Mouse (Mus musculus): Measurements from ENCODE around the gene Shroom2. TPM values are rescaled to one million over a fixed set of nuclear protein-coding genes. Genes with fewer than 3 reads are reported as not detected.

The Shroom2 gene
- polyA plus RNA-seq (2015; fragmentation: Nextera tagmentation; extraction: Ambion mirVana), result 5.9 and 6.0 TPM in 2 replicates

GRCm38 (mm10) chrX:152768891-152769599 is at the start of gene Shroom2:
Shroom2 (minus strand) TSS chrX:152769465.
- peak within 1 kb of the TSS; percentile 90 for H3K27ac ChIP-seq
- H3K36me3 ChIP-seq (ENCODE audit: insufficient read depth, low read length), result no peaks in the 10 kb centered on the region
- ATAC-seq (replicated peaks; ENCODE audit: low FRiP score, low read depth) (peak; percentile 77), DNase-seq (ENCODE audit: low spot score) (peak; percentile 14)
- no peaks in the 10 kb centered on the region for H3K27me3 ChIP-seq (ENCODE audit: insufficient read depth, low read length)
- TF ChIP-seq CTCF (IDR thresholded peaks at IDR 0.05; ENCODE audit: low read depth), result no peak
- H3K9ac ChIP-seq (ENCODE audit: low read depth, low read length), result peak within 1 kb of the TSS; percentile 73
- H3K4me2 ChIP-seq (ENCODE audit: low read length), result peak within 1 kb of the TSS; percentile 58
- no peaks in the 10 kb centered on the region for H3K9me3 ChIP-seq (replicated peaks; ENCODE audit: low read length)
- H3K4me3 ChIP-seq (replicated peaks; ENCODE audit: low read depth, low read length), result peak within 1 kb of the TSS; percentile 62
- 17% methylated on average over 53 of the region's 55 CpGs for WGBS
- no peaks in the 10 kb centered on the region for H3K4me1 ChIP-seq (replicated peaks; ENCODE audit: insufficient read depth, low read length)

GRCm38 (mm10) chrX:152818996-152819395 is 49.7 kb upstream of the Shroom2 start:
- Histone ChIP-seq H3K4me2 (ENCODE audit: low read length) (no peak overlapping the region), H3K9ac (ENCODE audit: low read depth, low read length) (no peak overlapping the region), H3K4me3 (replicated peaks; ENCODE audit: low read depth, low read length) (no peak overlapping the region), H3K27ac (no peak overlapping the region), H3K27me3 (ENCODE audit: insufficient read depth, low read length) (no peaks in the 10 kb centered on the region), H3K36me3 (ENCODE audit: insufficient read depth, low read length) (no peaks in the 10 kb centered on the region), H3K9me3 (replicated peaks; ENCODE audit: low read length) (no peaks in the 10 kb centered on the region), H3K4me1 (replicated peaks; ENCODE audit: insufficient read depth, low read length) (no peaks in the 10 kb centered on the region)
- DNase-seq (ENCODE audit: low spot score) (peak; percentile 51), ATAC-seq (replicated peaks; ENCODE audit: low FRiP score, low read depth) (no peak)
- peak; percentile 70 for TF ChIP-seq CTCF (IDR thresholded peaks at IDR 0.05; ENCODE audit: low read depth)

GRCm38 (mm10) chrX:152813339-152813738 is 44.1 kb upstream of the Shroom2 start:
- no peaks in the 10 kb centered on the region for H3K27me3 ChIP-seq (ENCODE audit: insufficient read depth, low read length)
- ATAC-seq (replicated peaks; ENCODE audit: low FRiP score, low read depth) (no peak), DNase-seq (ENCODE audit: low spot score) (no peak)
- no peak overlapping the region for H3K27ac ChIP-seq
- H3K4me3 ChIP-seq (replicated peaks; ENCODE audit: low read depth, low read length), result no peak overlapping the region
- WGBS, result 73% methylated on average over 3 of the region's 3 CpGs
- no peak for TF ChIP-seq CTCF (IDR thresholded peaks at IDR 0.05; ENCODE audit: low read depth)
- H3K4me2 ChIP-seq (ENCODE audit: low read length), result no peak overlapping the region
- no peak overlapping the region for H3K9ac ChIP-seq (ENCODE audit: low read depth, low read length)
- no peaks in the 10 kb centered on the region for H3K9me3 ChIP-seq (replicated peaks; ENCODE audit: low read length)
- no peaks in the 10 kb centered on the region for H3K4me1 ChIP-seq (replicated peaks; ENCODE audit: insufficient read depth, low read length)
- no peaks in the 10 kb centered on the region for H3K36me3 ChIP-seq (ENCODE audit: insufficient read depth, low read length)

GRCm38 (mm10) chrX:152805317-152805716 is 36.1 kb upstream of the Shroom2 start:
- Histone ChIP-seq H3K36me3 (ENCODE audit: insufficient read depth, low read length) (no peaks in the 10 kb centered on the region), H3K4me2 (ENCODE audit: low read length) (no peak overlapping the region), H3K9me3 (replicated peaks; ENCODE audit: low read length) (no peaks in the 10 kb centered on the region), H3K9ac (ENCODE audit: low read depth, low read length) (no peak overlapping the region), H3K4me3 (replicated peaks; ENCODE audit: low read depth, low read length) (no peak overlapping the region), H3K4me1 (replicated peaks; ENCODE audit: insufficient read depth, low read length) (no peaks in the 10 kb centered on the region), H3K27ac (no peak overlapping the region), H3K27me3 (ENCODE audit: insufficient read depth, low read length) (no peaks in the 10 kb centered on the region)
- no peak for TF ChIP-seq CTCF (IDR thresholded peaks at IDR 0.05; ENCODE audit: low read depth)
- ATAC-seq (replicated peaks; ENCODE audit: low FRiP score, low read depth) (no peak), DNase-seq (ENCODE audit: low spot score) (no peak)

GRCm38 (mm10) chrX:152788611-152789010 is 19.3 kb upstream of the Shroom2 start:
- no peak overlapping the region for H3K4me2 ChIP-seq (ENCODE audit: low read length)
- 72% methylated on average over 2 of the region's 2 CpGs for WGBS
- H3K4me3 ChIP-seq (replicated peaks; ENCODE audit: low read depth, low read length), result no peak overlapping the region
- no peak overlapping the region for H3K27ac ChIP-seq
- H3K9ac ChIP-seq (ENCODE audit: low read depth, low read length), result no peak overlapping the region
- no peaks in the 10 kb centered on the region for H3K36me3 ChIP-seq (ENCODE audit: insufficient read depth, low read length)
- no peaks in the 10 kb centered on the region for H3K4me1 ChIP-seq (replicated peaks; ENCODE audit: insufficient read depth, low read length)
- no peak for DNase-seq (ENCODE audit: low spot score)
- no peaks in the 10 kb centered on the region for H3K9me3 ChIP-seq (replicated peaks; ENCODE audit: low read length)
- no peaks in the 10 kb centered on the region for H3K27me3 ChIP-seq (ENCODE audit: insufficient read depth, low read length)
- TF ChIP-seq CTCF (IDR thresholded peaks at IDR 0.05; ENCODE audit: low read depth), result no peak
- ATAC-seq (replicated peaks; ENCODE audit: low FRiP score, low read depth), result no peak

GRCm38 (mm10) chrX:152788129-152788528 is 18.9 kb upstream of the Shroom2 start:
- H3K36me3 ChIP-seq (ENCODE audit: insufficient read depth, low read length), result no peaks in the 10 kb centered on the region
- ATAC-seq (replicated peaks; ENCODE audit: low FRiP score, low read depth) (no peak), DNase-seq (ENCODE audit: low spot score) (no peak)
- no peaks in the 10 kb centered on the region for H3K4me1 ChIP-seq (replicated peaks; ENCODE audit: insufficient read depth, low read length)
- H3K27ac ChIP-seq, result no peak overlapping the region
- no peak for TF ChIP-seq CTCF (IDR thresholded peaks at IDR 0.05; ENCODE audit: low read depth)
- H3K4me3 ChIP-seq (replicated peaks; ENCODE audit: low read depth, low read length), result no peak overlapping the region
- no peak overlapping the region for H3K4me2 ChIP-seq (ENCODE audit: low read length)
- 56% methylated on average over 1 of the region's 1 CpGs for WGBS
- no peaks in the 10 kb centered on the region for H3K27me3 ChIP-seq (ENCODE audit: insufficient read depth, low read length)
- H3K9ac ChIP-seq (ENCODE audit: low read depth, low read length), result no peak overlapping the region
- H3K9me3 ChIP-seq (replicated peaks; ENCODE audit: low read length), result no peaks in the 10 kb centered on the region

All from kidney, postnatal 0 days (tissue).